Mouse (Mus musculus): Measurements from ENCODE around the gene Cnn3. TPM values are rescaled to one million over a fixed set of nuclear protein-coding genes. Genes with fewer than 3 reads are reported as not detected.

Cnn3 gene
- polyA plus RNA-seq, 1 experiment from 2014 or later = 525 TPM

DNA sequence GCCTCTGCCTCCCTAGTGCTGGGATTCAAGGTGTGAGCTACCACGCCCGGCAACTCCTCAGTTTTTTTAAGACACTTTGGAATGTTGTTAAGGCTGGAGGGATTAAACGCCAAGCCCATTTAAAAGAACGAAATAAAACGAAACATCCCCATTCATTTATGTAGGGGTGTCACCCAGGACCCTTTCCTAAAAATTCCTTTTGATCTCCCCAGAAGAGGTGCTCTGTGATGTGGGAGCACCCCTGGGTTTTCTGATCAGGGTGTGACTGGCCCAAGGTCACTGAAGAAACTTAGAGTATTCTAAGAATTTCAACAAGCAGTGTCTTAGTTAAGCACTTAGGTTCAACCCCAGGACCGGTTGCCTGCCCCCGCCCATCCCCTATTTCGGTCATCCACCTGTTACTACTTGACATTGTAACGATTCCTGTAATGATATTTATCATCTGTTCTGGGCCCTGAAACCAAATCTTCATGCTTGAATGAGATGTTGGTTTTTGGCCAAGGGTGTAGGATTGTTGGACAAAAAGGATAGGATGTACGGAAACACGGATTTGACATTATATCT, 2.5 kb downstream of the Cnn3 start:
- no peaks in the 10 kb centered on the region for H3K9me3 ChIP-seq (replicated peaks; ENCODE audit: control insufficient read depth, low read length)
- H3K4me2 ChIP-seq (ENCODE audit: low read depth, low read length) = peak overlapping the region; percentile 96
- H3K27ac ChIP-seq (ENCODE audit: low read length) = peak overlapping the region; percentile 99; the same call in 1 of the 2 replicates
- H3K27me3 ChIP-seq (ENCODE audit: control insufficient read depth, insufficient read depth, low read length) = no peaks in the 10 kb centered on the region
- 45% methylated on average over 11 of the region's 11 CpGs for WGBS
- no peak for ATAC-seq (ENCODE audit: insufficient read depth, low FRiP score)
- peaks cover 32% of the 10 kb centered on the region for H3K4me1 ChIP-seq (ENCODE audit: control insufficient read depth, insufficient read depth, low read length)
- no peaks in the 10 kb centered on the region for H3K36me3 ChIP-seq (ENCODE audit: control insufficient read depth, insufficient read depth, low read length)
- peak overlapping the region; percentile 95 for H3K9ac ChIP-seq (ENCODE audit: low read length)
- H3K4me3 ChIP-seq (replicated peaks; ENCODE audit: low read length) = peak overlapping the region; percentile 85

DNA sequence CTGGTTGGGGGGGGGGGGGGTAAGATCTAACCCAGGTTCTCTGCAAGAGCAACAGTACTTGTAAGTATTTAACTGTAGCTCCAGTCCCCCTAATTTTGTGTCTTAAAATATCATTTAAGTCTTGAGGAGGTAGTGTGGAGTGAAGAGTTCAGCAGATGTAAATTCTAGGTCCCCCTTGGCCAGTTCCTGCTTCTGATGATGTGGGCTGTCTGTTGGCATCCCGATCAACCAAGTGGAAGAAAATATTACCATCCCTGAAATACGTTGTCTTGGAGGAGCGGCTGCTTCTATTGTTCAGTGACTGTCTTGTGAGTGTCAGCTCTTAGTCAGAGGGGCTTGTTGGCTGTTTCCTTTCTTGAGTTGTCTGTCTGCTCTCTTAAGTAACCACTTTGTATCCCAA, 3.2 kb downstream of the Cnn3 start:
- Histone ChIP-seq H3K4me1 (ENCODE audit: control insufficient read depth, insufficient read depth, low read length) (peaks cover 38% of the 10 kb centered on the region), H3K9me3 (replicated peaks; ENCODE audit: control insufficient read depth, low read length) (no peaks in the 10 kb centered on the region), H3K27ac (ENCODE audit: low read length) (peak overlapping the region; percentile 27; the same call in 1 of the 2 replicates), H3K27me3 (ENCODE audit: control insufficient read depth, insufficient read depth, low read length) (no peaks in the 10 kb centered on the region), H3K36me3 (ENCODE audit: control insufficient read depth, insufficient read depth, low read length) (no peaks in the 10 kb centered on the region), H3K9ac (ENCODE audit: low read length) (peak overlapping the region; percentile 35; the same call in 1 of the 2 replicates), H3K4me3 (replicated peaks; ENCODE audit: low read length) (peak overlapping the region; percentile 85), H3K4me2 (ENCODE audit: low read depth, low read length) (peak overlapping the region; percentile 96)
- WGBS = 53% methylated on average over 3 of the region's 3 CpGs
- no peak for ATAC-seq (ENCODE audit: insufficient read depth, low FRiP score)

DNA sequence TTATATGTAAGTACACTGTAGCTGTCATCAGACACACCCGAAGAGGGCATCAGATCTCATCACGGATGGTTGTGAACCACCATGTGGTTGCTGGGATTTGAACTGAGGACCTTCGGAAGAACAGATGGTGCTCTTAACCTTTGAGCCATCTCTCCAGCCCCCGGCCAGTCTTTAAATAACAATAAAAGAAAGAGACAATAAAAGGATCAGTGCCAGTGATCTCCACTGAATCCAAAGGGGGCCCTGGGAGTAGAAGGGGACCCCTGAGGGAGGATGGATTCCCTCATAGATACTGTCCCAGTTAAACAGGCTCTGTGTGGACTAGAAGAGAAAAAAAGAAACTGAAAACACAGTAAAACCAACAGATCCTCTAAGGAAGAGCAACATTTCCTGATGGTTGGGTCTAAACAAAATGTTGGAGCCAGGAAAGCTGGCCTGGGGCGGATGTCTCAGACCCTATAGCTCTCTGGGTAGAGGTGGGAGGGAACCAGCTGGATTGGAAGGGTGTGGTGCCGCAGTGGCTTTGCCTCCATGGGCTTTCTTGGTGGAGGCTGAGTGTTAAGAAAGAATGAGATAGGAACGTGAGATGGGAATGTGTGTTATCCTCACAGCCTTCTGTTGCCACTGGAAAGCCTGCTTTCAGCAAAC, 4.1 kb downstream of the Cnn3 start:
- Histone ChIP-seq H3K9ac (ENCODE audit: low read length) (no peak overlapping the region), H3K4me2 (ENCODE audit: low read depth, low read length) (peak overlapping the region; percentile 96; the same call in 1 of the 2 replicates), H3K27ac (ENCODE audit: low read length) (peak overlapping the region; percentile 14; the same call in 1 of the 2 replicates), H3K36me3 (ENCODE audit: control insufficient read depth, insufficient read depth, low read length) (no peaks in the 10 kb centered on the region), H3K9me3 (replicated peaks; ENCODE audit: control insufficient read depth, low read length) (no peaks in the 10 kb centered on the region), H3K27me3 (ENCODE audit: control insufficient read depth, insufficient read depth, low read length) (no peaks in the 10 kb centered on the region), H3K4me1 (ENCODE audit: control insufficient read depth, insufficient read depth, low read length) (peaks cover 45% of the 10 kb centered on the region), H3K4me3 (replicated peaks; ENCODE audit: low read length) (no peak overlapping the region)
- ATAC-seq (ENCODE audit: insufficient read depth, low FRiP score) = no peak
- WGBS = 55% methylated on average over 7 of the region's 7 CpGs

DNA sequence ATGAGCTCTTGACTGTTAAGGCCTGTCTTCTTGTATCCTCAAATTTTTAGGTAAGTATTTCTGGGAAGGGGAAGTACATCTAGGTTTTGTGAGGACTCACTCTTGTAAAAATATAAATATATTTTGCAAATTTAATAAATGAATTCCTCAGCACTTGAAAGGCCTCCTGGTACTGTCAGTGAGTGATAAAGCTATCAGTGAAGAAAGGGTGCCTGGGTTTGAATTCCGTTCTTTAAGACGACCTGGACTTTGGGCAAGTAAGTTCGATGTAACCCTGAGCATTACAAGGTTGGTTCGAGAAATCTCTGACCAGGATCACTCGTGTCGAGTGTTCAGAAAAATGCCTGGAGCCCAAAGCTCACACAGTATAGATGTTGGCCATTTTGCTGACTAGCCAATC, 7.1 kb downstream of the Cnn3 start:
- no peak overlapping the region for H3K4me3 ChIP-seq (replicated peaks; ENCODE audit: low read length)
- H3K4me2 ChIP-seq (ENCODE audit: low read depth, low read length) = peak overlapping the region; percentile 3; the same call in 1 of the 2 replicates
- H3K9ac ChIP-seq (ENCODE audit: low read length) = peak overlapping the region; percentile 7; the same call in 1 of the 2 replicates
- no peaks in the 10 kb centered on the region for H3K36me3 ChIP-seq (ENCODE audit: control insufficient read depth, insufficient read depth, low read length)
- peak overlapping the region; percentile 43 for H3K27ac ChIP-seq (ENCODE audit: low read length)
- ATAC-seq (ENCODE audit: insufficient read depth, low FRiP score) = no peak
- 71% methylated on average over 6 of the region's 6 CpGs for WGBS
- no peaks in the 10 kb centered on the region for H3K27me3 ChIP-seq (ENCODE audit: control insufficient read depth, insufficient read depth, low read length)
- no peaks in the 10 kb centered on the region for H3K9me3 ChIP-seq (replicated peaks; ENCODE audit: control insufficient read depth, low read length)
- peaks cover 57% of the 10 kb centered on the region for H3K4me1 ChIP-seq (ENCODE audit: control insufficient read depth, insufficient read depth, low read length)

DNA sequence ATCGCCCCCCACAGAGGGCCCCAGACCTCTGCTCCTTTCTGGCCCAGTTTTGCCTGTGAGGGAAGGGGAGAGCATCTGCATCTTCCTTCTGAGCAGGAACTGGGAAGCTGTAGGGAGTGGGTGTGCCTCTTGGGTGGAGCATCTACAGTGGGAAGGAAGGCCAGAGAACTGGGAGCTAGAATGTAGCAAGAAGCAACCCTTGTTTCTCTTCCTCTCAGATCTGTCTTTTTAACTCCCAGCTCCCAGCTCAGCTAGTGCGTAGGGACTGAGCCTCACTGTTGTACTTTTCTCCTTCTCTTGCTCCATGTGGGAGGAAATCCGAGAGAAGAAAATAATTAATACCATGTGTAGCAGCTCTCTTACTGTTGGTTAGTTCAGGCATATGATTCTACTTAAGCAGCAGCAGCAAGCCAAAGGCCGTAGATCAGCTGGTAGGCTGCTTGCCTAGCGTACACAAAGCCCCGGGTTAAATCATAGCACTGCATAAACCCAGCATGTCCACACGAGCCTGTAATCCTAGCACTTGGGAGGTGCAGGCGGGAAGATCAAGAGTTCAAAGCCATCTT, 7.8 kb downstream of the Cnn3 start:
- H3K9ac ChIP-seq (ENCODE audit: low read length) = peak overlapping the region; percentile 7; the same call in 1 of the 2 replicates
- H3K4me1 ChIP-seq (ENCODE audit: control insufficient read depth, insufficient read depth, low read length) = peaks cover 59% of the 10 kb centered on the region
- no peaks in the 10 kb centered on the region for H3K9me3 ChIP-seq (replicated peaks; ENCODE audit: control insufficient read depth, low read length)
- WGBS = 27% methylated on average over 8 of the region's 8 CpGs
- peak; percentile 65 for ATAC-seq (ENCODE audit: insufficient read depth, low FRiP score)
- H3K36me3 ChIP-seq (ENCODE audit: control insufficient read depth, insufficient read depth, low read length) = no peaks in the 10 kb centered on the region
- peak overlapping the region; percentile 43 for H3K27ac ChIP-seq (ENCODE audit: low read length)
- no peaks in the 10 kb centered on the region for H3K27me3 ChIP-seq (ENCODE audit: control insufficient read depth, insufficient read depth, low read length)
- peak overlapping the region; percentile 3; the same call in 1 of the 2 replicates for H3K4me2 ChIP-seq (ENCODE audit: low read depth, low read length)
- H3K4me3 ChIP-seq (replicated peaks; ENCODE audit: low read length) = no peak overlapping the region

DNA sequence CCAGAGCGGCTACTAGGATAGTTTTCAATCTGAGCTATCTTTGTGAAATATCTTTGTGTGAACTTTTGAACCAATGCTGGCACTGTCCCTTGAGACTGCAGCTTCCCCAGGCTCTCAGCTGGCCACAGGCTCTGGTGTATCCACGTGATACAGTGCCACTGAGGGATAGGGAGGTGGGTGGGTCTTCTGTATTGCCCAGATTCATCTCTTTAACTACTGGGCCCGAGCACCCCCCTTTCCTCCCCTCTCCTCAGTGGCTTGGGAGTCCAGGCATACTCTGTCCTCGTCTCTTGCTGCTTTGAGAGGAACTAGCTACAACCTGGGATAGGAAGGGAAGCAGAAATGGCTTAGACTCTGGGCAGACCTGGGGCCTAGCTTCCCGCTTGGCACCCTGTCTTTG, 9.0 kb downstream of the Cnn3 start:
- no peak for ATAC-seq (ENCODE audit: insufficient read depth, low FRiP score)
- Histone ChIP-seq H3K9ac (ENCODE audit: low read length) (no peak overlapping the region), H3K4me2 (ENCODE audit: low read depth, low read length) (no peak overlapping the region), H3K4me1 (ENCODE audit: control insufficient read depth, insufficient read depth, low read length) (peaks cover 58% of the 10 kb centered on the region), H3K27ac (ENCODE audit: low read length) (no peak overlapping the region), H3K27me3 (ENCODE audit: control insufficient read depth, insufficient read depth, low read length) (no peaks in the 10 kb centered on the region), H3K36me3 (ENCODE audit: control insufficient read depth, insufficient read depth, low read length) (no peaks in the 10 kb centered on the region), H3K9me3 (replicated peaks; ENCODE audit: control insufficient read depth, low read length) (no peaks in the 10 kb centered on the region), H3K4me3 (replicated peaks; ENCODE audit: low read length) (no peak overlapping the region)
- 70% methylated on average over 5 of the region's 5 CpGs for WGBS

DNA sequence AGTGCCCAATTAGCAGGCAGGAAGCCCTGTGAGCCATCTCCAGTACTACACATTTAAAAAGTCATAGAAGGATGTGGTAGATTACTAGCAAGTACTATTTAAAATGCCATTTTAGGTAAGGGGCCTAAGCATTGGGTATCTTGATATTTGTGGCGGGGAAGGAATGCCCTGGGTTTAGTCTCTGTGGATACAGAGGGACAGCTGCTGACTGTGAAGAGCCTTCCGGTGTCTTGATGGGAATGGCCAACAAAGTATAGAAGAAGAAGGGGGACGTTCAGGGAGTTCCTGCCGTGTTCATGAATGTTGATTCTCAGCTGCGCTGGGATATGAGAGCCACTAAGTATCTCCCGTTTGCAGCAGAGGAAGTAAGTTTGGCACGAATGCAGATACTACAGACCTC, 10.8 kb downstream of the Cnn3 start:
- no peak overlapping the region for H3K4me2 ChIP-seq (ENCODE audit: low read depth, low read length)
- 71% methylated on average over 7 of the region's 7 CpGs for WGBS
- no peak overlapping the region for H3K4me3 ChIP-seq (replicated peaks; ENCODE audit: low read length)
- no peaks in the 10 kb centered on the region for H3K9me3 ChIP-seq (replicated peaks; ENCODE audit: control insufficient read depth, low read length)
- ATAC-seq (ENCODE audit: insufficient read depth, low FRiP score) = no peak
- no peaks in the 10 kb centered on the region for H3K27me3 ChIP-seq (ENCODE audit: control insufficient read depth, insufficient read depth, low read length)
- no peak overlapping the region for H3K9ac ChIP-seq (ENCODE audit: low read length)
- no peak overlapping the region for H3K27ac ChIP-seq (ENCODE audit: low read length)
- H3K36me3 ChIP-seq (ENCODE audit: control insufficient read depth, insufficient read depth, low read length) = no peaks in the 10 kb centered on the region
- H3K4me1 ChIP-seq (ENCODE audit: control insufficient read depth, insufficient read depth, low read length) = peaks cover 63% of the 10 kb centered on the region

DNA sequence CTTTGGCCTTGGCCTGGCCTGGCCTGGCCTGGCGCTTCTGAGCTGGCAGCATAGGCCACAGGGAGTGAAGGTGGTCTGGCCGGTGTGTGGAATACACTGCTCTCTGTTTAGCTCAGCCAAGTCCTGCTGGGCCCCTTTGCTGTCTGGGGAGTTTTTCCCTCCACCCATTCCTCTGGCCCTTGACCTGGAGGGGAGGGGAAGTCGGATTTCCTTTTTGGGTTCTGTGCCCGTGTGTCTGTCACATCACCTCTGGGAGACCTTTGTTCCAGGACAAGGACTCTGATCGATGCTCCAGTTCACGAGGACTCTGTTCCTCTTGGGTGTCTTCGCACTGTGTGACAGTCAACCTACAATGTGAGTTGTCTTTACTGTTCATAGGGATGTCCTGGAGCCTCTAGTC, 11.7 kb downstream of the Cnn3 start:
- Histone ChIP-seq H3K4me2 (ENCODE audit: low read depth, low read length) (no peak overlapping the region), H3K9me3 (replicated peaks; ENCODE audit: control insufficient read depth, low read length) (no peaks in the 10 kb centered on the region), H3K36me3 (ENCODE audit: control insufficient read depth, insufficient read depth, low read length) (no peaks in the 10 kb centered on the region), H3K4me3 (replicated peaks; ENCODE audit: low read length) (no peak overlapping the region), H3K27ac (ENCODE audit: low read length) (no peak overlapping the region), H3K27me3 (ENCODE audit: control insufficient read depth, insufficient read depth, low read length) (no peaks in the 10 kb centered on the region), H3K4me1 (ENCODE audit: control insufficient read depth, insufficient read depth, low read length) (peaks cover 63% of the 10 kb centered on the region), H3K9ac (ENCODE audit: low read length) (no peak overlapping the region)
- WGBS = 65% methylated on average over 7 of the region's 7 CpGs
- no peak for ATAC-seq (ENCODE audit: insufficient read depth, low FRiP score)

DNA sequence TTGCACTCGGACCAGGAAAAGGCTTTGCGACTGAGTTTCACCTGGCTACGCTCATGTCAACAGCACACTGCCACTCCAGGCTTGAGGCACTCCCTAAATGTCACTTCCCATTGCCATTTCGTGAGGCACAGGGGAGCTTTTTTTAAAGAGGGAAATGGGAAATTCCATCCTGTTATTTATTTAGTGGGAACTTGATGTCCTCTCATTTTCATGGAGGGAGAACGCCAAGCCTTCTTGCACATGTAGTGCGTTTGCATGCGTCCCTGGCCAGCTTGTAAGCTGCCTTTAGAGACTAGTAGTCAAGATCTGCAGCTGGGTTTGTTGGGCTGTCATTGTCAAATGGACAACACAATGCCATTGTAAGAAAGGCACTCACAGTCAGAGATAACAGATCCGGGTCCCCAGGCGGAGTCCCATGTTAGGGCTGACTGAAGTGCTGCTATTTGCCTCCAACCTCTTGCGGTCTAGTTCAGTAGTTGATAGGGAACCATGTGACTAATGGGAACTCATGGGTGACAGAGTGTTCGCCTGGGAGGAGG, 13.4 kb downstream of the Cnn3 start:
- H3K9ac ChIP-seq (ENCODE audit: low read length) = no peak overlapping the region
- H3K4me2 ChIP-seq (ENCODE audit: low read depth, low read length) = 0 out of 2 replicates have a peak overlapping the region, but pooled peaks have one; percentile 9
- no peaks in the 10 kb centered on the region for H3K27me3 ChIP-seq (ENCODE audit: control insufficient read depth, insufficient read depth, low read length)
- H3K4me3 ChIP-seq (replicated peaks; ENCODE audit: low read length) = no peak overlapping the region
- H3K36me3 ChIP-seq (ENCODE audit: control insufficient read depth, insufficient read depth, low read length) = no peaks in the 10 kb centered on the region
- H3K4me1 ChIP-seq (ENCODE audit: control insufficient read depth, insufficient read depth, low read length) = peaks cover 49% of the 10 kb centered on the region
- H3K9me3 ChIP-seq (replicated peaks; ENCODE audit: control insufficient read depth, low read length) = no peaks in the 10 kb centered on the region
- H3K27ac ChIP-seq (ENCODE audit: low read length) = peak overlapping the region; percentile 20; the same call in 1 of the 2 replicates
- ATAC-seq (ENCODE audit: insufficient read depth, low FRiP score) = peak; percentile 8; the same call in 1 of the 2 replicates
- 55% methylated on average over 11 of the region's 11 CpGs for WGBS
